Mouse (Mus musculus): ENCODE measurements around the gene Chd1.

DNA sequence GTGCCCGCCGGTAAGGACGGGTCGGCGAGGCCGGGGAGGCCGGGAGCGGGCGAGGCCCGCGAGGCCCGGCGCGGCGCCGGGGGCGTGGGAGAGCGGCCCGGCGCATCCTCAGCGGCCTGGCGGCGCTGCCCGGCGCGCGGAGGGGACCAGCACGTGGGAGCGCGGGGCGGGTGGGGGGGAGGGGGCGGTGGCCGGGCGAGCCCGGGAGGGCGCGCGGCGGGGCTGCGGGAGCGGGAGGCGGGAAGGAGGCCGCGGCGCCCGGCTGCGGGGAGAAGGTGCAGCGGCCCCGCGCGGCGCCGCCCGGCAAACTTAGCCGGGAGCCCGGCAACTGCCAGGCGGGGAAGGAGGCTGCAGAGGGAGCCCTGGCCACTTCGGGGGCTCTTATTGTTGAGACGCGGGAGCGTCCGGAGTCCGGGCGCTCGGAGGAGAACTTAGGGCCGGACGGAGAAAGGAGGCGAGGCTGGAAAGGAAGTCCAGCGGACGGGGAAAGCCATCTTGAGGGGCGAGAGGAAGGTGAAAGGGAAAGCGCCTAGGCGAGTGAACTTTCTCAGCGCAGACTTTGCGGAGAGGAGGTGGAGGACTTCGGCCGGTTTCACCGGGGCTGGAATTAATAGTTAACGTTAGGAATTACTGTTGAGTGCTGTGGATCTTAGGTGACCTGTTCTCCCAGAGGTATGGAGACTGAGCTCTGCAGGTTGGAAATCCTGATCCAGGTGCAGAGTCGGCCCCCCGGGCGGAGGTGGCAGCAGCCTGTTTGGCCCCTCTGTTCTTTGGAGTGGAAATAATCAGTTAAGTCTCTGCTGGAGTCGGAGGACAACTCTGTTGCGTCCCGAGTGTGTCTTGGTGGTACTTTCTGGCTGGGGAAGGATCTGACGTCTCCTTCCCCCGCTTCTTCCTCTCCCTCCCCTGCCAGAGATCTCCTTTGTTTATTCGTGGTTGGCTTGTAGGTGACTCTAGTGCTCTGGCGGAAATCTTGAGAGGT is 827 bp downstream of the Chd1 start:
- TF ChIP-seq CTCF (IDR thresholded peaks at IDR 0.05; ENCODE audit: low read depth, low read length) (no peak), POLR2A (IDR thresholded peaks at IDR 0.05; ENCODE audit: extremely low read depth, insufficient read depth, low read length) (no peak)

Measured in liver, adult 2 months (tissue).